Mouse (Mus musculus) embryo, embryonic 11 days (tissue): ENCODE results near the gene Gm3317.
"Not testable (repeated sequence)": the region's sequence is repeated elsewhere in the genome, so short reads cannot be mapped to it uniquely, and the experiment has no call there.

ENCODE experiments used
- DNase-seq: peaks from one replicate; pipeline ENCODE4 v3.0.0-alpha.2; 2015

Gm3317 gene

GRCm38 (mm10) chr14:5164235-5164634, at the start of gene Gm3317:
Gm3317 (plus strand) TSS chr14:5164535.
- DNase-seq, result not testable (repeated sequence)

DNA sequence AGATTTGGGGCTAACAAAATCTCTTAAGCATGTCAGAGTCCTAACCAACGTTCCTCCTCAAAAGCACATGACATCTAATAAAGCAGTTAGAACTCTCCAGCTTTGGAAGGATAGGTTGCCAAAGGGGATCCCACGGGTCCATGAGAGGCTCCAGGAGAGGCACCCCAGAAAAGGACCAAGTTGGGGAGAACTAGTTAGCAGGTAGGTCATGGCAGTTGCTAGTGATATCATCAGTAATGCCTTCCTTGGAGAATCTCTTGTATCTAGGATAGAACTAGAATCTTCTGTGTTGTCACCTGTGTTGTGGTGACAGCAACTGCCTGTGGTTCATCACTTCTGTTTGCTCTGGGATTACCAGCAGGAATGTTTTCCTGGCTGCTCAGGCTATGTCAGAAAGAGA, 33.1 kb upstream of the Gm3317 start, which contains the start of gene Gm8279:
Gene Gm8279, plus strand, starts transcription at position 301 of the 400 bp plus-strand sequence.
- not testable (repeated sequence) for DNase-seq

- not testable (repeated sequence) for DNase-seq
These were observed 21.2 kb downstream of the Gm3317 start, which contains the start of gene Gm8271 for GRCm38 (mm10) chr14:5185493-5185892. Gm8271 (plus strand) TSS chr14:5185793.
